Mouse (Mus musculus): ENCODE results near the gene Sash3. TPM values are rescaled to one million over a fixed set of nuclear protein-coding genes. Genes with fewer than 3 reads are reported as not detected.
"Not testable (repeated sequence)": the region's sequence is repeated elsewhere in the genome, so short reads cannot be mapped to it uniquely, and the experiment has no call there.

The Sash3 gene
- polyA plus RNA-seq, 1 experiment from 2014 or later, result 0.93 TPM

- H3K4me1 ChIP-seq (replicated peaks), result no peaks in the 10 kb centered on the region
- H3K9ac ChIP-seq (replicated peaks), result no peak overlapping the region
- peaks cover 4% of the 10 kb centered on the region for H3K27me3 ChIP-seq
- 78% methylated on average over 6 of the region's 6 CpGs for WGBS
- H3K36me3 ChIP-seq, result no peaks in the 10 kb centered on the region; the same call in 1 of the 2 replicates
- no peaks in the 10 kb centered on the region for H3K9me3 ChIP-seq
- H3K4me3 ChIP-seq (replicated peaks), result no peak overlapping the region
- no peak for ATAC-seq (ENCODE audit: insufficient number of reproducible peaks, insufficient read depth, low FRiP score, low TSS enrichment, low read depth)
- H3K27ac ChIP-seq, result no peak overlapping the region
- H3K4me2 ChIP-seq, result no peak overlapping the region
Observed at GRCm38 (mm10) chrX:48204469-48204868, 58.2 kb downstream of the Sash3 start.

- Histone ChIP-seq H3K4me3 (replicated peaks) (peak overlapping the region; percentile 60), H3K9me3 (no peaks in the 10 kb centered on the region), H3K27me3 (peaks cover 4% of the 10 kb centered on the region), H3K36me3 (no peaks in the 10 kb centered on the region; the same call in 1 of the 2 replicates), H3K4me2 (peak overlapping the region; percentile 60), H3K9ac (replicated peaks) (peak overlapping the region; percentile 68), H3K4me1 (replicated peaks) (no peaks in the 10 kb centered on the region), H3K27ac (peak overlapping the region; percentile 56; the same call in 1 of the 2 replicates)
- 7% methylated on average over 36 of the region's 36 CpGs for WGBS
- peak; percentile 91 for ATAC-seq (ENCODE audit: insufficient number of reproducible peaks, insufficient read depth, low FRiP score, low TSS enrichment, low read depth)
Observed at GRCm38 (mm10) chrX:48207761-48208487, 61.7 kb downstream of the Sash3 start.

DNA sequence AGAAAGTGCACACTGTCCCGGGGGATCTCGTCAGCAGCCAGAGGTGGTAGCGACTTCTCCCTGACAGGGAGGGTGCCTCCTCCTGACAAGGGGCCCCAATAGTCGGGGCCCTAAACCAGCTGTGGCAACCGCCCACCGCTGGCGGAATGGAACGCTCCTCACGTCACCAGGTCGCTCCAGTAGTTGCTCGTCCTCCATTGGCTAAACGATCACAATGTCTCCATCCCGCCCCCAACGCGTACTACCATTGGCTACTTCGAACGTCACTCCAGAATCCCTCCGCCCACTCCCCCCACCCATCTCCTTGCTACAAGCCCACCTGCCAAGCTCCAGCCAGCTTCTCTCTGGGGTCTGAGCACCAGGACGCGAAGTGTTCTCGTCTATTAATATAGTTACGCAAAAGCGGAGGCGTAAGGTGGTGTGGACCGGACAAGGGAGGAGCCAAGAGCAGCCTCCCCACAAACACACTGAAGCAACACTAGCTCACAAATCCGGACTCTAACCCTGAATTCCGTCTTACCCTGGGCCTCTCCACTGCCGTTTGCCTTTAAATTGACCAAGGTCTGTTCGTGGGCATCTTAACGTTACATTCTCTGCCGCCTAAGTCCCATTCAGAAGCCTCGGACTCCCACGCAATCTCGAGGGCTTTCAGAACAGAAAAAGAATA is 62.4 kb downstream of the Sash3 start, which contains the start of gene Zdhhc9:
Gene Zdhhc9 (minus strand): TSS at position 360 of the 667 bp plus-strand sequence.
- Histone ChIP-seq H3K27me3 (peaks cover 4% of the 10 kb centered on the region), H3K4me1 (replicated peaks) (no peaks in the 10 kb centered on the region), H3K9ac (replicated peaks) (peak within 1 kb of the TSS; percentile 68), H3K4me3 (replicated peaks) (peak within 1 kb of the TSS; percentile 60), H3K36me3 (no peaks in the 10 kb centered on the region; the same call in 1 of the 2 replicates), H3K27ac (peak within 1 kb of the TSS; percentile 56; the same call in 1 of the 2 replicates), H3K4me2 (peak within 1 kb of the TSS; percentile 60), H3K9me3 (no peaks in the 10 kb centered on the region)
- WGBS, result 27% methylated on average over 34 of the region's 34 CpGs
- ATAC-seq (ENCODE audit: insufficient number of reproducible peaks, insufficient read depth, low FRiP score, low TSS enrichment, low read depth), result peak; percentile 99

GRCm38 (mm10) chrX:48209746-48210145 is 63.5 kb downstream of the Sash3 start:
- H3K27me3 ChIP-seq; H3K9me3 ChIP-seq; H3K4me3 ChIP-seq (replicated peaks); H3K9ac ChIP-seq (replicated peaks); ATAC-seq (ENCODE audit: insufficient number of reproducible peaks, insufficient read depth, low FRiP score, low TSS enrichment, low read depth); H3K4me2 ChIP-seq; H3K36me3 ChIP-seq; H3K4me1 ChIP-seq (replicated peaks); H3K27ac ChIP-seq: not testable (repeated sequence)
- WGBS, result 68% methylated on average over 4 of the region's 4 CpGs

Other genes starting within 250 kb of the Sash3 start
- 25.2 and 25.4 TPM in 2 replicates for gene Ocrl, start 234.0 kb upstream of the Sash3 start, polyA plus RNA-seq (2016; fragmentation: Nextera tagmentation; extraction: Ambion mirVana)
- 6.1 and 6.7 TPM in 2 replicates for gene Apln, start 111.6 kb upstream of the Sash3 start, polyA plus RNA-seq (2016; fragmentation: Nextera tagmentation; extraction: Ambion mirVana)
- gene Xpnpep2, start 37.7 kb upstream of the Sash3 start, polyA plus RNA-seq (2016; fragmentation: Nextera tagmentation; extraction: Ambion mirVana), result 2.6 and 3.7 TPM in 2 replicates
- 3.9 and 5.0 TPM in 2 replicates for gene Zdhhc9, start 62.4 kb downstream of the Sash3 start, polyA plus RNA-seq (2016; fragmentation: Nextera tagmentation; extraction: Ambion mirVana)
- gene Utp14a, start 110.4 kb downstream of the Sash3 start, polyA plus RNA-seq (2016; fragmentation: Nextera tagmentation; extraction: Ambion mirVana), result 23.2 and 23.7 TPM in 2 replicates
- 5.0 and 5.3 TPM in 2 replicates for gene Bcorl1, start 194.9 kb downstream of the Sash3 start, polyA plus RNA-seq (2016; fragmentation: Nextera tagmentation; extraction: Ambion mirVana)